Mouse (Mus musculus): Measurements from ENCODE around the gene Dirc2. TPM values are rescaled to one million over a fixed set of nuclear protein-coding genes. Genes with fewer than 3 reads are reported as not detected.

Dirc2 gene
- polyA plus RNA-seq, 1 experiment: 32.8 TPM

- DNase-seq (ENCODE audit: low spot score): no peak
These were observed 84.1 kb downstream of the Dirc2 start for GRCm38 (mm10) chr16:35685027-35685426.

GRCm38 (mm10) chr16:35681327-35682108 lies 87.6 kb downstream of the Dirc2 start:
- no peak for DNase-seq (ENCODE audit: low spot score)

GRCm38 (mm10) chr16:35678476-35678875 lies 90.7 kb downstream of the Dirc2 start:
- no peak for DNase-seq (ENCODE audit: low spot score)

- DNase-seq (ENCODE audit: low spot score): no peak
These were observed 91.5 kb downstream of the Dirc2 start for GRCm38 (mm10) chr16:35677511-35678113.

GRCm38 (mm10) chr16:35664847-35665246 lies 104.3 kb downstream of the Dirc2 start:
- no peak for DNase-seq (ENCODE audit: low spot score)

- no peak for DNase-seq (ENCODE audit: low spot score)
These were observed 105.2 kb downstream of the Dirc2 start for GRCm38 (mm10) chr16:35663831-35664414.

- no peak for DNase-seq (ENCODE audit: low spot score)
These were observed 108.9 kb downstream of the Dirc2 start for GRCm38 (mm10) chr16:35660222-35660621.

- DNase-seq (ENCODE audit: low spot score): no peak
These were observed 115.2 kb downstream of the Dirc2 start for GRCm38 (mm10) chr16:35653951-35654350.

GRCm38 (mm10) chr16:35652706-35653105 lies 116.5 kb downstream of the Dirc2 start:
- DNase-seq (ENCODE audit: low spot score): no peak

- no peak for DNase-seq (ENCODE audit: low spot score)
These were observed 117.0 kb downstream of the Dirc2 start for GRCm38 (mm10) chr16:35652206-35652605.

- no peak for DNase-seq (ENCODE audit: low spot score)
These were observed 120.3 kb downstream of the Dirc2 start for GRCm38 (mm10) chr16:35648862-35649261.

Other genes starting within 250 kb of the Dirc2 start
- 0.59 and 1.9 TPM in 2 replicates for gene Sema5b, start 228.2 kb downstream of the Dirc2 start, polyA plus RNA-seq (2012; rRNA removed)
- gene Hspbap1, start 1.0 kb upstream of the Dirc2 start, polyA plus RNA-seq (2012; rRNA removed): 7.7 and 8.7 TPM in 2 replicates
- 12.8 and 19.4 TPM in 2 replicates for gene Parp14, start 102.2 kb upstream of the Dirc2 start, polyA plus RNA-seq (2012; rRNA removed)
- 20.3 and 25.3 TPM in 2 replicates for gene Parp9, start 169.1 kb upstream of the Dirc2 start, polyA plus RNA-seq (2012; rRNA removed)
- gene Dtx3l, start 169.8 kb upstream of the Dirc2 start, polyA plus RNA-seq (2012; rRNA removed): 13.2 and 18.3 TPM in 2 replicates
- 18.0 and 21.2 TPM in 2 replicates for gene Kpna1, start 209.4 kb upstream of the Dirc2 start, polyA plus RNA-seq (2012; rRNA removed)